Mouse (Mus musculus): ENCODE data around the gene Slc16a13. TPM values are rescaled to one million over a fixed set of nuclear protein-coding genes. Genes with fewer than 3 reads are reported as not detected.
A peak's percentile ranks its signal among the peaks of the same experiment; 100 is the strongest.

Gene Slc16a13
- total and polyA plus RNA-seq, 2 experiments: 1.3 to 3.3 TPM

GRCm38 (mm10) chr11:70207283-70207682 is 13.6 kb downstream of the Slc16a13 start:
- Histone ChIP-seq H3K27ac (replicated peaks; ENCODE audit: insufficient read depth, low read depth, low read length) (no peak overlapping the region), H3K4me1 (ENCODE audit: control insufficient read depth, insufficient read depth, low read length) (peaks cover 3% of the 10 kb centered on the region; the same call in 1 of the 2 replicates), H3K79me2 (ENCODE audit: control insufficient read depth, insufficient read depth, low read length) (no peaks in the 10 kb centered on the region), H3K27me3 (ENCODE audit: control insufficient read depth, insufficient read depth, low read length) (no peaks in the 10 kb centered on the region), H3K36me3 (ENCODE audit: control insufficient read depth, insufficient read depth, low read length) (no peaks in the 10 kb centered on the region), H3K9ac (ENCODE audit: low read depth, low read length) (no peak overlapping the region), H3K4me3 (ENCODE audit: insufficient read depth, low read depth, low read length) (no peak overlapping the region)
- DNase-seq (ENCODE audit: extremely low read depth, low read depth, low spot score): no peak
- 80% methylated on average over 7 of the region's 7 CpGs for whole genome bisulfite sequencing
- TF ChIP-seq POLR2A (IDR thresholded peaks at IDR 0.05; ENCODE audit: extremely low read depth, insufficient read depth, low read length) (no peak), CTCF (IDR thresholded peaks at IDR 0.05; ENCODE audit: low read depth, low read length) (no peak)

GRCm38 (mm10) chr11:70206801-70207200 is 14.1 kb downstream of the Slc16a13 start:
- H3K4me3 ChIP-seq (ENCODE audit: insufficient read depth, low read depth, low read length): no peak overlapping the region
- no peaks in the 10 kb centered on the region for H3K36me3 ChIP-seq (ENCODE audit: control insufficient read depth, insufficient read depth, low read length)
- no peaks in the 10 kb centered on the region for H3K27me3 ChIP-seq (ENCODE audit: control insufficient read depth, insufficient read depth, low read length)
- 80% methylated on average over 2 of the region's 2 CpGs for WGBS
- no peak overlapping the region for H3K27ac ChIP-seq (replicated peaks; ENCODE audit: insufficient read depth, low read depth, low read length)
- no peak for DNase-seq (ENCODE audit: extremely low read depth, low read depth, low spot score)
- H3K4me1 ChIP-seq (ENCODE audit: control insufficient read depth, insufficient read depth, low read length): no peaks in the 10 kb centered on the region
- H3K9ac ChIP-seq (ENCODE audit: low read depth, low read length): no peak overlapping the region
- H3K79me2 ChIP-seq (ENCODE audit: control insufficient read depth, insufficient read depth, low read length): no peaks in the 10 kb centered on the region
- TF ChIP-seq POLR2A (IDR thresholded peaks at IDR 0.05; ENCODE audit: extremely low read depth, insufficient read depth, low read length) (no peak), CTCF (IDR thresholded peaks at IDR 0.05; ENCODE audit: low read depth, low read length) (no peak)

GRCm38 (mm10) chr11:70201691-70202090 is 19.2 kb downstream of the Slc16a13 start:
- peak; percentile 64 for DNase-seq (ENCODE audit: extremely low read depth, low read depth, low spot score)
- no peak overlapping the region for H3K27ac ChIP-seq (replicated peaks; ENCODE audit: insufficient read depth, low read depth, low read length)
- H3K27me3 ChIP-seq (ENCODE audit: control insufficient read depth, insufficient read depth, low read length): no peaks in the 10 kb centered on the region
- WGBS: 45% methylated on average over 5 of the region's 5 CpGs
- no peaks in the 10 kb centered on the region for H3K36me3 ChIP-seq (ENCODE audit: control insufficient read depth, insufficient read depth, low read length)
- TF ChIP-seq POLR2A (IDR thresholded peaks at IDR 0.05; ENCODE audit: extremely low read depth, insufficient read depth, low read length) (no peak), CTCF (IDR thresholded peaks at IDR 0.05; ENCODE audit: low read depth, low read length) (peak; percentile 94)
- no peaks in the 10 kb centered on the region for H3K79me2 ChIP-seq (ENCODE audit: control insufficient read depth, insufficient read depth, low read length)
- H3K9ac ChIP-seq (ENCODE audit: low read depth, low read length): no peak overlapping the region
- H3K4me1 ChIP-seq (ENCODE audit: control insufficient read depth, insufficient read depth, low read length): no peaks in the 10 kb centered on the region
- no peak overlapping the region for H3K4me3 ChIP-seq (ENCODE audit: insufficient read depth, low read depth, low read length)

- TF ChIP-seq POLR2A (IDR thresholded peaks at IDR 0.05; ENCODE audit: extremely low read depth, insufficient read depth, low read length): no peak
- no peak for TF ChIP-seq CTCF (IDR thresholded peaks at IDR 0.05; ENCODE audit: low read depth, low read length)
- Histone ChIP-seq H3K4me1 (ENCODE audit: control insufficient read depth, insufficient read depth, low read length) (no peaks in the 10 kb centered on the region), H3K36me3 (ENCODE audit: control insufficient read depth, insufficient read depth, low read length) (no peaks in the 10 kb centered on the region), H3K27ac (replicated peaks; ENCODE audit: insufficient read depth, low read depth, low read length) (no peak overlapping the region), H3K9ac (ENCODE audit: low read depth, low read length) (no peak overlapping the region), H3K79me2 (ENCODE audit: control insufficient read depth, insufficient read depth, low read length) (no peaks in the 10 kb centered on the region), H3K4me3 (ENCODE audit: insufficient read depth, low read depth, low read length) (no peak overlapping the region), H3K27me3 (ENCODE audit: control insufficient read depth, insufficient read depth, low read length) (no peaks in the 10 kb centered on the region)
- WGBS: 87% methylated on average over 5 of the region's 5 CpGs
- no peak for DNase-seq (ENCODE audit: extremely low read depth, low read depth, low spot score)
Observed at GRCm38 (mm10) chr11:70200036-70200608, 20.7 kb downstream of the Slc16a13 start.

- no peak for TF ChIP-seq POLR2A (IDR thresholded peaks at IDR 0.05; ENCODE audit: extremely low read depth, insufficient read depth, low read length)
- TF ChIP-seq CTCF (IDR thresholded peaks at IDR 0.05; ENCODE audit: low read depth, low read length): no peak
- no peaks in the 10 kb centered on the region for H3K36me3 ChIP-seq (ENCODE audit: control insufficient read depth, insufficient read depth, low read length)
- 88% methylated on average over 8 of the region's 8 CpGs for WGBS
- no peak for DNase-seq (ENCODE audit: extremely low read depth, low read depth, low spot score)
- no peak overlapping the region for H3K4me3 ChIP-seq (ENCODE audit: insufficient read depth, low read depth, low read length)
- H3K27me3 ChIP-seq (ENCODE audit: control insufficient read depth, insufficient read depth, low read length): no peaks in the 10 kb centered on the region
- H3K4me1 ChIP-seq (ENCODE audit: control insufficient read depth, insufficient read depth, low read length): no peaks in the 10 kb centered on the region
- no peak overlapping the region for H3K27ac ChIP-seq (replicated peaks; ENCODE audit: insufficient read depth, low read depth, low read length)
- H3K9ac ChIP-seq (ENCODE audit: low read depth, low read length): no peak overlapping the region
- H3K79me2 ChIP-seq (ENCODE audit: control insufficient read depth, insufficient read depth, low read length): no peaks in the 10 kb centered on the region
Observed at GRCm38 (mm10) chr11:70199107-70199506, 21.8 kb downstream of the Slc16a13 start.

GRCm38 (mm10) chr11:70198332-70198731 is 22.5 kb downstream of the Slc16a13 start:
- H3K79me2 ChIP-seq (ENCODE audit: control insufficient read depth, insufficient read depth, low read length): no peaks in the 10 kb centered on the region
- TF ChIP-seq POLR2A (IDR thresholded peaks at IDR 0.05; ENCODE audit: extremely low read depth, insufficient read depth, low read length): no peak
- no peak for TF ChIP-seq CTCF (IDR thresholded peaks at IDR 0.05; ENCODE audit: low read depth, low read length)

More at GRCm38 (mm10) chr11:70198332-70198731, 22.5 kb downstream of the Slc16a13 start:
- no peak overlapping the region for H3K27ac ChIP-seq (replicated peaks; ENCODE audit: insufficient read depth, low read depth, low read length)
- H3K36me3 ChIP-seq (ENCODE audit: control insufficient read depth, insufficient read depth, low read length): no peaks in the 10 kb centered on the region
- no peaks in the 10 kb centered on the region for H3K27me3 ChIP-seq (ENCODE audit: control insufficient read depth, insufficient read depth, low read length)
- no peak overlapping the region for H3K9ac ChIP-seq (ENCODE audit: low read depth, low read length)
- H3K4me3 ChIP-seq (ENCODE audit: insufficient read depth, low read depth, low read length): no peak overlapping the region
- DNase-seq (ENCODE audit: extremely low read depth, low read depth, low spot score): no peak
- WGBS: 82% methylated on average over 3 of the region's 3 CpGs
- H3K4me1 ChIP-seq (ENCODE audit: control insufficient read depth, insufficient read depth, low read length): peaks cover under 1% of the 10 kb centered on the region; the same call in 1 of the 2 replicates
